Mouse (Mus musculus) frontal cortex, postnatal 25 days (tissue): ENCODE data around the gene Creld1.
A peak's percentile ranks its signal among the peaks of the same experiment; 100 is the strongest.

Experiments
- DNase-seq, 2 experiments: peaks; one replicate each; pipeline ENCODE4 v3.0.0; 2022; ENCODE audit warnings: low spot score in 2 of 2

Creld1 gene

GRCm38 (mm10) chr6:113508272-113508946 lies 25.3 kb downstream of the Creld1 start:
- no peak for DNase-seq

GRCm38 (mm10) chr6:113508947-113509280 lies 25.8 kb downstream of the Creld1 start:
- DNase-seq = no peak

- no peak for DNase-seq
Measured at GRCm38 (mm10) chr6:113513944-113514343, 30.8 kb downstream of the Creld1 start.

- DNase-seq = no peak
Measured at GRCm38 (mm10) chr6:113514600-113514999, 31.5 kb downstream of the Creld1 start.

- DNase-seq = no peak
Measured at GRCm38 (mm10) chr6:113517434-113518080, 34.5 kb downstream of the Creld1 start.

GRCm38 (mm10) chr6:113522310-113522709 lies 39.2 kb downstream of the Creld1 start:
- no peak for DNase-seq

GRCm38 (mm10) chr6:113523420-113523819 lies 40.3 kb downstream of the Creld1 start:
- DNase-seq = peak in 1 of 2 experiments; percentile 18

- DNase-seq = peak; percentile 89 to 91
Measured at GRCm38 (mm10) chr6:113530932-113531839, 48.1 kb downstream of the Creld1 start, which contains the start of the genes Emc3 and Fancd2. Gene Emc3, minus strand, starts transcription at chr6:113531652. Gene Fancd2, plus strand, starts transcription at chr6:113531682.

GRCm38 (mm10) chr6:113531840-113532404 lies 48.8 kb downstream of the Creld1 start:
- no peak for DNase-seq

GRCm38 (mm10) chr6:113534886-113535285 lies 51.8 kb downstream of the Creld1 start:
- no peak for DNase-seq

GRCm38 (mm10) chr6:113541610-113542009 lies 58.5 kb downstream of the Creld1 start:
- DNase-seq = no peak
